Mouse (Mus musculus) kidney, embryonic 16.5 days (tissue): Measurements from ENCODE around the gene Capn3. TPM values are rescaled to one million over a fixed set of nuclear protein-coding genes. Genes with fewer than 3 reads are reported as not detected.

Source experiments
- ATAC-seq: fragments of 200-750 bp; cut with Nextera tagmentation; 2 replicates; pipeline ENCODE4 v1.8.0; 2017; ENCODE audit warnings: moderate TSS enrichment; ENCODE audit not compliant: low FRiP score, low TSS enrichment
- H3K27ac ChIP-seq: fragments of 300-500 bp; sonication (generic); 2 replicates; pipeline ENCODE4 v1.5.1; 2014; ENCODE audit warnings: low read length
- H3K27me3 ChIP-seq: fragments of 300-500 bp; sonication (generic); 2 replicates; pipeline ENCODE4 v1.6.1; 2014; ENCODE audit warnings: low read length, control low read depth, mixed read lengths; ENCODE audit not compliant: insufficient read depth
- H3K36me3 ChIP-seq: fragments of 300-500 bp; sonication (generic); 2 replicates; pipeline ENCODE4 v1.6.1; 2014; ENCODE audit warnings: low read length, control low read depth, mixed read lengths; ENCODE audit not compliant: insufficient read depth
- H3K4me1 ChIP-seq: fragments of 300-500 bp; sonication (generic); 2 replicates; pipeline ENCODE4 v1.6.1; 2014; ENCODE audit warnings: low read length, control low read depth, mixed read lengths; ENCODE audit not compliant: insufficient read depth
- H3K4me2 ChIP-seq: fragments of 300-500 bp; sonication (generic); replicated peaks from 2 replicates; pipeline ENCODE4 v1.6.1; 2014; ENCODE audit warnings: low read depth, low read length
- H3K4me3 ChIP-seq: fragments of 300-500 bp; sonication (generic); 2 replicates; pipeline ENCODE4 v1.5.1; 2014; ENCODE audit warnings: mild to moderate bottlenecking, low read length
- H3K9ac ChIP-seq: fragments of 300-500 bp; sonication (generic); replicated peaks from 2 replicates; pipeline ENCODE4 v1.6.1; 2014; ENCODE audit warnings: low read length
- H3K9me3 ChIP-seq: fragments of 300-500 bp; sonication (generic); 2 replicates; pipeline ENCODE4 v1.6.1; 2016; ENCODE audit warnings: low read length, control low read depth
- WGBS: fragments of 180-500 bp; shearing (Covaris S2); extraction: QIAGEN DNeasy Blood & Tissue Kit; methylation state at CpG from one replicate; pipeline ENCODE4 v1.1.7; 2014; 5-methylcytosine and 5-hydroxymethylcytosine counted together
- polyA plus RNA-seq: library from polyadenylated mRNA; unstranded; fragments of >200 nt; fragmentation: Nextera tagmentation; extraction: Ambion mirVana; gene quantifications from 2 replicates; pipeline ENCODE4 v1.2.1, GENCODE M21; 2015

The Capn3 gene
- polyA plus RNA-seq, 1 experiment from 2014 or later, result 1.4 TPM

DNA sequence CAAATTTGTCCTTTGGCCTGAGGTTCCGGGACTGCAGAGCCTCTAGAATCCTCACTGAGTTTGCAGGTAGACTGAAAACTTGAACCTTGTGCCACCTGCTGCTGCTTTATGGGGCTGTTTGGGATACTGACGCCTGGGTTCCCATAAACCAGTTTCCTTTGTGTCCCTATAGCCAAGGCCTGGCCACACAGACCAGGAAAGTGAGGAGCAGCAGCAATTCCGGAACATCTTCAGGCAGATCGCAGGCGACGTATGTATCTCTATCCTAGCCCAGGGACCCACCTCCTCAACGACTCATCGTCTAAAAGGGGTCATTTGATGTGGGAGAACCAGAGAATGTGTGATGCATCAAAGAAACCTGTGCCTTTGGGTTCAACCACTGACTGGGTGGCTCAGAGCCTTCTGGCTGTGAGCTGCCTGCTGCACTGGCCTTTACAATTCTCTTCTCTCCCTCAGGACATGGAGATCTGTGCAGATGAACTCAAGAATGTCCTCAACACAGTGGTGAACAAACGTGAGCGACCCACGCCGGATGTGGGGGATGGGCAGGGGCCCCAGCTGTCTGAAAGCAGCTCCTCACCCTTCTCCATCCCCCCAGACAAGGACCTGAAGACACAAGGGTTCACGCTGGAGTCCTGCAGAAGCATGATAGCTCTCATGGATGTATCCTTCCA is 46.2 kb downstream of the Capn3 start:
- Histone ChIP-seq H3K27ac (no peak overlapping the region), H3K4me1 (peaks cover 11% of the 10 kb centered on the region; the same call in 1 of the 2 replicates), H3K36me3 (peaks cover 18% of the 10 kb centered on the region), H3K4me3 (no peak overlapping the region), H3K27me3 (no peaks in the 10 kb centered on the region), H3K4me2 (no peak overlapping the region), H3K9ac (no peak overlapping the region), H3K9me3 (no peaks in the 10 kb centered on the region)
- 59% methylated on average over 13 of the region's 13 CpGs for WGBS
- no peak for ATAC-seq

DNA sequence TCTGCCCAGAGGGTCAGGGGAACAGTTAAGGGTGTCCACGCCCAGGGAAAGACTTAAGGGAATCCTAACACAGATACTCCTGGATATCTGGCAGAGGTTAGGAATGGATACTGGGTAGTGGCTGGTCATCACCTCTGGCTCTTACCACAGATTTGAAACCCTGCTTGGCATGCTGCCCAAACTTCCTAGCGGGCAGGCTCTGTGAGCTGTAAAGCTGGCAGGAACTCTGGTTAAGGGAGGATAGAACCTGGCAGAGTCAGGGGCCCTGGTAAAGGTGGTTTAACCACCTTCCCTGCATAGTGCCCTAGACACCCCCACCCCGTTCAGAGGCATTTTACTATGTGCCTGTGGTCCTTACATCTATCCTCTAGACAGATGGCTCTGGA is 46.8 kb downstream of the Capn3 start:
- Histone ChIP-seq H3K36me3 (peaks cover 18% of the 10 kb centered on the region), H3K4me2 (no peak overlapping the region)
- 61% methylated on average over 3 of the region's 3 CpGs for WGBS

DNA sequence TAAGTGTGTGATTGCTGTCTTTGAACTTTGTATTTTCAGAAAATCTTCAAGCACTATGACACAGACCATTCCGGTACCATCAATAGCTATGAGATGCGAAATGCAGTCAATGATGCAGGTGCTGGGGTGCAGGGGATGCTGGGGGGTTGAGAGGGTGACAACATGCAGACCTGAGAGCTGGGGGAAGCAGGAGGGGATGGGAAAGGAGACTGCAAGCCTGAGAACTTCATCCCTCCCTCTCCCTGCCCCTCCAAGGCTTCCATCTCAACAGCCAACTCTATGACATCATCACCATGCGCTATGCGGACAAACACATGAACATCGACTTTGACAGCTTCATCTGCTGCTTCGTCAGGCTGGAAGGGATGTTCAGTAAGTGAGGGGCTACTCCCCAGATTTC is 47.3 kb downstream of the Capn3 start:
- no peaks in the 10 kb centered on the region for H3K9me3 ChIP-seq
- peaks cover 21% of the 10 kb centered on the region for H3K36me3 ChIP-seq
- H3K27me3 ChIP-seq, result no peaks in the 10 kb centered on the region
- no peak overlapping the region for H3K9ac ChIP-seq
- no peak overlapping the region for H3K4me2 ChIP-seq
- no peak for ATAC-seq
- peaks cover 11% of the 10 kb centered on the region; the same call in 1 of the 2 replicates for H3K4me1 ChIP-seq
- H3K27ac ChIP-seq, result no peak overlapping the region
- 90% methylated on average over 6 of the region's 6 CpGs for WGBS
- no peak overlapping the region for H3K4me3 ChIP-seq

More for the DNA sequence above, 46.8 kb downstream of the Capn3 start:
- no peak overlapping the region for H3K27ac ChIP-seq
- ATAC-seq, result no peak
- H3K9ac ChIP-seq, result no peak overlapping the region
- peaks cover 11% of the 10 kb centered on the region; the same call in 1 of the 2 replicates for H3K4me1 ChIP-seq
- no peaks in the 10 kb centered on the region for H3K27me3 ChIP-seq
- H3K9me3 ChIP-seq, result no peaks in the 10 kb centered on the region
- no peak overlapping the region for H3K4me3 ChIP-seq

GRCm38 (mm10) chr2:120503992-120504391 is 48.2 kb downstream of the Capn3 start:
- Histone ChIP-seq H3K27ac (no peak overlapping the region), H3K36me3 (peaks cover 27% of the 10 kb centered on the region), H3K27me3 (no peaks in the 10 kb centered on the region), H3K4me2 (no peak overlapping the region), H3K9ac (no peak overlapping the region), H3K4me3 (no peak overlapping the region), H3K4me1 (peaks cover 11% of the 10 kb centered on the region; the same call in 1 of the 2 replicates), H3K9me3 (no peaks in the 10 kb centered on the region)
- WGBS, result 87% methylated on average over 5 of the region's 5 CpGs
- no peak for ATAC-seq

GRCm38 (mm10) chr2:120514181-120514580 is 58.4 kb downstream of the Capn3 start:
- H3K4me2 ChIP-seq, result no peak overlapping the region
- H3K4me3 ChIP-seq, result no peak overlapping the region
- H3K36me3 ChIP-seq, result peaks cover 67% of the 10 kb centered on the region
- no peak overlapping the region for H3K9ac ChIP-seq
- 95% methylated on average over 4 of the region's 4 CpGs for WGBS
- no peaks in the 10 kb centered on the region for H3K27me3 ChIP-seq
- H3K27ac ChIP-seq, result no peak overlapping the region
- no peaks in the 10 kb centered on the region for H3K4me1 ChIP-seq
- no peak for ATAC-seq
- no peaks in the 10 kb centered on the region for H3K9me3 ChIP-seq

DNA sequence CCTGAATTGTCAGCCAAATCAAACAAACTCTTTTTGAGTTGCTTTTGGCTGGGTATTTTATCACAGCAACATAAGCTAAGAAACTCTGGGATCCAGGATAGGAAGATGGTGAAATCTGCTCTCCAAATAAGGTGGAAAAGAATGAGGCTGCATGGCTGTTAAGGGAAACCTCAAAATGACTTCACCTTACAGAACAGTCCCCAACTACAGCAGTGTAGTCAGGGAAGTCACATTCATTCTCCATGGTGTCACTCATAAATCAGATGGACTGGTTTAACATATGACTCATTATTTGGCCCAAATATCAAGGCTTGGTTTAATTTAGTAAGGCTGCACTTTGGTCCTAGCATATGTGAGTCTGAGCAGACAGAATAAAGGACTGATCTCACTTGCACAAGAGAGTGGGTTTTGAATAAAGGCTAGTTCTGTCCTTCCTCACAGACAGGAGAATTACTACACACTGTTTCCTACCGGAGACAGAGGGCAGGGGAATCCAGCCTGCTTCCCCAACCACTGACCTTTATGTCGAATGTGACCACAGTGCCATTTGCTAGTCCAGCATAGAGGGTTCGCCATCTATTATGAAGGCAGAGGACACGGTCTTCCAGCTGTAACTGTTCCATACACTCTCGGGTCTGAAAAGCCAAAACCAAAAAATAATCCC is 62.9 kb downstream of the Capn3 start:
- H3K9ac ChIP-seq, result no peak overlapping the region
- H3K27me3 ChIP-seq, result no peaks in the 10 kb centered on the region
- no peak overlapping the region for H3K4me3 ChIP-seq
- H3K36me3 ChIP-seq, result peaks cover 69% of the 10 kb centered on the region
- no peak overlapping the region for H3K27ac ChIP-seq
- H3K4me1 ChIP-seq, result no peaks in the 10 kb centered on the region
- WGBS, result 81% methylated on average over 5 of the region's 5 CpGs
- no peak for ATAC-seq
- no peaks in the 10 kb centered on the region for H3K9me3 ChIP-seq
- H3K4me2 ChIP-seq, result no peak overlapping the region

- Histone ChIP-seq H3K4me1 (no peaks in the 10 kb centered on the region), H3K9me3 (no peaks in the 10 kb centered on the region), H3K9ac (no peak overlapping the region), H3K36me3 (peaks cover 71% of the 10 kb centered on the region), H3K27ac (no peak overlapping the region), H3K4me3 (no peak overlapping the region), H3K4me2 (no peak overlapping the region), H3K27me3 (no peaks in the 10 kb centered on the region)
- WGBS, result 95% methylated on average over 5 of the region's 5 CpGs
- ATAC-seq, result no peak
Observed at GRCm38 (mm10) chr2:120526771-120527170, 71.0 kb downstream of the Capn3 start.

- Histone ChIP-seq H3K4me1 (no peaks in the 10 kb centered on the region), H3K27ac (no peak overlapping the region), H3K27me3 (no peaks in the 10 kb centered on the region), H3K9ac (no peak overlapping the region), H3K9me3 (no peaks in the 10 kb centered on the region), H3K4me2 (no peak overlapping the region), H3K36me3 (peaks cover 65% of the 10 kb centered on the region), H3K4me3 (no peak overlapping the region)
- no peak for ATAC-seq
Observed at GRCm38 (mm10) chr2:120529531-120529930, 73.7 kb downstream of the Capn3 start.

DNA sequence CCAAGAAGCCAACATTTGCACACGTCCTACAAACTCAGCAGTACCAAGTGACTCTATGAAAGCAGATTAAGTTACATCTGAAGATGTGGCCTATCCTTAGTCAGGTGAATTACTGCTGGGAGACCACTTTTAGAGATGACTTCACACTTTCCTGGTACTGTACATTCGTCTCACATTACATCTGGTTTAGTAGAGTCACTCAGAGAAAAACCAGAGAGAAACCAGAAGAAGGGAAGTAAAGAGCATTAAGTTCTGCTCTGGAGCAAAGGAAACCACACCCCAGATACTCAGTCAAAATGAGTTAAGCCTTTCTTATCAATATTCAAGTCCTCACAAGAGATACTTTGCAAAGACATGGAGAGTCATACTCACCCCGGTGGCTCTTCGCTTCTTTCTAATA is 75.4 kb downstream of the Capn3 start:
- WGBS, result 84% methylated on average over 4 of the region's 4 CpGs
- peaks cover 71% of the 10 kb centered on the region for H3K36me3 ChIP-seq
- H3K4me2 ChIP-seq, result no peak overlapping the region
- no peak overlapping the region for H3K9ac ChIP-seq
- no peaks in the 10 kb centered on the region for H3K9me3 ChIP-seq
- no peak overlapping the region for H3K4me3 ChIP-seq
- no peaks in the 10 kb centered on the region for H3K27me3 ChIP-seq
- ATAC-seq, result no peak
- no peaks in the 10 kb centered on the region for H3K4me1 ChIP-seq
- no peak overlapping the region for H3K27ac ChIP-seq

DNA sequence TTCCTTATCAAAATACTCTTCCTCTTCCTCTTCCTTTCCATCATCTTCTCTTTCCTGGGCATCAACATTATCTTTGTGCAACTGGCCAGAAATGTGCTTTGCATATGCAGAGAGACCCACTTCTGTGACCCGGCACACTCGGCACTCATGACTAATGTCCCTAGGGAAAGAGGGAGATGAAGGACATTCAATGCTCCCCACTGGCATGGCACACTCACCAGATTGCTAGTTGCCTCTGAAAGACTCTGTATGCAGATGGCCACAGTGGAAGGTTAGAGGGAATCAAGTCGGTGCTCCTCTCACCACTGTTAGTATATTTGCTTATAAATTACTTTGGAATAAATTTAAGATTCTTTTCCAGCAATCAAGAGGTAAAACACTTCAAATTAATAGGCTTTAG is 83.5 kb downstream of the Capn3 start:
- no peaks in the 10 kb centered on the region for H3K4me1 ChIP-seq
- peak overlapping the region; percentile 70 for H3K27ac ChIP-seq
- ATAC-seq, result no peak
- H3K36me3 ChIP-seq, result peaks cover 14% of the 10 kb centered on the region
- 64% methylated on average over 3 of the region's 3 CpGs for WGBS
- H3K4me2 ChIP-seq, result peak overlapping the region; percentile 19; the same call in 1 of the 2 replicates
- no peaks in the 10 kb centered on the region for H3K27me3 ChIP-seq
- no peaks in the 10 kb centered on the region for H3K9me3 ChIP-seq
- no peak overlapping the region for H3K9ac ChIP-seq
- H3K4me3 ChIP-seq, result no peak overlapping the region
